Mouse (Mus musculus): ENCODE data around the gene 9230102O04Rik.

9230102O04Rik gene

GRCm38 (mm10) chr2:9885217-9885770 is 4.0 kb downstream of the 9230102O04Rik start:
- no peak for DNase-seq (ENCODE audit: low read depth, low spot score)

GRCm38 (mm10) chr2:9884533-9885216 is 4.7 kb downstream of the 9230102O04Rik start:
- no peak for DNase-seq (ENCODE audit: low read depth, low spot score)

- no peak for DNase-seq (ENCODE audit: low read depth, low spot score)
These were observed 5.4 kb downstream of the 9230102O04Rik start for GRCm38 (mm10) chr2:9883803-9884532.

GRCm38 (mm10) chr2:9882926-9883802 is 6.2 kb downstream of the 9230102O04Rik start:
- DNase-seq (ENCODE audit: low read depth, low spot score), result no peak

- DNase-seq (ENCODE audit: low read depth, low spot score), result no peak
These were observed 6.9 kb downstream of the 9230102O04Rik start for GRCm38 (mm10) chr2:9882371-9882925.

GRCm38 (mm10) chr2:9881611-9882023 is 7.7 kb downstream of the 9230102O04Rik start:
- no peak for DNase-seq (ENCODE audit: low read depth, low spot score)

GRCm38 (mm10) chr2:9881051-9881591 is 8.2 kb downstream of the 9230102O04Rik start, which contains the start of gene 4930412O13Rik:
4930412O13Rik (plus strand) TSS chr2:9881252.
- no peak for DNase-seq (ENCODE audit: low read depth, low spot score)

GRCm38 (mm10) chr2:9880271-9880670 is 9.1 kb downstream of the 9230102O04Rik start:
- DNase-seq (ENCODE audit: low read depth, low spot score), result no peak

- DNase-seq (ENCODE audit: low read depth, low spot score), result peak; percentile 97
These were observed 9.8 kb downstream of the 9230102O04Rik start for GRCm38 (mm10) chr2:9879493-9879892.

- DNase-seq (ENCODE audit: low read depth, low spot score), result peak; percentile 71
These were observed 10.2 kb downstream of the 9230102O04Rik start for GRCm38 (mm10) chr2:9879092-9879491.

GRCm38 (mm10) chr2:9878564-9879081 is 10.7 kb downstream of the 9230102O04Rik start:
- peak; percentile 72 for DNase-seq (ENCODE audit: low read depth, low spot score)

GRCm38 (mm10) chr2:9877966-9878563 is 11.3 kb downstream of the 9230102O04Rik start:
- DNase-seq (ENCODE audit: low read depth, low spot score), result no peak

GRCm38 (mm10) chr2:9877326-9877690 is 12.0 kb downstream of the 9230102O04Rik start:
- DNase-seq (ENCODE audit: low read depth, low spot score), result no peak

- DNase-seq (ENCODE audit: low read depth, low spot score), result no peak
These were observed 12.6 kb downstream of the 9230102O04Rik start for GRCm38 (mm10) chr2:9876621-9877325.

- DNase-seq (ENCODE audit: low read depth, low spot score), result no peak
These were observed 13.5 kb downstream of the 9230102O04Rik start for GRCm38 (mm10) chr2:9875676-9876357.

GRCm38 (mm10) chr2:9875220-9875619 is 14.1 kb downstream of the 9230102O04Rik start:
- no peak for DNase-seq (ENCODE audit: low read depth, low spot score)

- DNase-seq (ENCODE audit: low read depth, low spot score), result no peak
These were observed 14.7 kb downstream of the 9230102O04Rik start for GRCm38 (mm10) chr2:9874467-9875219.

GRCm38 (mm10) chr2:9873757-9874156 is 15.6 kb downstream of the 9230102O04Rik start:
- DNase-seq (ENCODE audit: low read depth, low spot score), result no peak

Measured in 3T3-L1 (cell line).